23 mouse cellular contexts compared by ENCODE assay signal in the genomic region with DNA sequence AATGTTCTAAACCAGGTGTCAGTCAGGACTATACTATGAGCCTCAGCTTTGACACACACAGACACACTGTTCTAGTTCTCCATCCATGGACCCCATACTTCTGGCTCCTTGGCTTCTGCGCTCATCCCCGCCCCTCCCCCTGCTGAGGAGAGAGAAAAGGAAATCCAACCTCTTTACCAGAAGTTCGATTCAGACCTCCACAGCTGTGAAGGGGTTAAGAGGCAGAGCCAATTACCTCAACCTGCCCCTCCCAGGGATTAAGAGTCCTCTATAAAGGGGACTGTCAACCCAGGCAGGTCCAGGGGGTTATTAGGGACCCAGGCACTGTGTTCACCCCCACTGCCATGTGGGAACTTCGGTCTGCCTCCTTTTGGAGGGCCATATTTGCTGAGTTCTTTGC. TPM values are rescaled to one million over a fixed set of nuclear protein-coding genes. Genes with fewer than 3 reads are reported as not detected.
A peak's percentile ranks its signal among the peaks of the same experiment; 100 is the strongest.
DNase-seq lines count a peak whose midpoint lies in the region; ATAC-seq and TF ChIP-seq lines count a peak whose summit lies in the region.
"Had no signal": no experiment of that assay in that cellular context is flagged by ENCODE, and none has a peak within 500 bp of the region (broad histone marks: within the 10 kb centered on the region; RNA-seq: fewer than 3 reads in every experiment).

Gene Mip, plus strand, starts transcription at position 301 of the 400 bp plus-strand sequence.

- 28% methylated on average over 4 of the region's 4 CpGs for WGBS in forebrain, embryonic 11.5 days
- 12% methylated on average over 4 of the region's 4 CpGs for WGBS in forebrain, embryonic 13.5 days
- WGBS in lung, embryonic 16.5 days: 54% methylated on average over 4 of the region's 4 CpGs
- 64% methylated on average over 4 of the region's 4 CpGs for WGBS in lung, adult 2 months
- 42% methylated on average over 4 of the region's 4 CpGs for WGBS in embryonic facial prominence, embryonic 12.5 days
- 49% methylated on average over 4 of the region's 4 CpGs for WGBS in limb, embryonic 14.5 days

- no peak for DNase-seq in forebrain, embryonic 11.5 days (ENCODE audit: low spot score)
- no peak for DNase-seq in lung, adult 2 months
- DNase-seq in limb, embryonic 14.5 days (ENCODE audit: low spot score): no peak
- no peak for DNase-seq in cerebellum, postnatal 4 days (ENCODE audit: low spot score in 2 of 2)
- no peak for DNase-seq in cerebellum, adult 11 months
- DNase-seq: adrenal gland, postnatal 36 days; cerebellum, adult 18-20 months; cerebellum, postnatal 25 days; gastrocnemius, postnatal 25 days; heart, adult 2 months; kidney, adult 2 months; kidney, postnatal 10 days; thymus, postnatal 4 days had no signal

- H3K36me3 ChIP-seq in forebrain, embryonic 11.5 days (ENCODE audit: control insufficient read depth, insufficient read depth, low read length): no peaks in the 10 kb centered on the region
- H3K36me3 ChIP-seq in forebrain, embryonic 13.5 days (ENCODE audit: poor library complexity, severe bottlenecking): no peaks in the 10 kb centered on the region
- no peaks in the 10 kb centered on the region for H3K36me3 ChIP-seq in lung, embryonic 16.5 days (ENCODE audit: control insufficient read depth, insufficient read depth, low read length)
- no peaks in the 10 kb centered on the region for H3K36me3 ChIP-seq in embryonic facial prominence, embryonic 12.5 days
- H3K36me3 ChIP-seq in limb, embryonic 14.5 days (ENCODE audit: control insufficient read depth, insufficient read depth, low read length): no peaks in the 10 kb centered on the region
- H3K36me3 ChIP-seq: hindbrain, embryonic 12.5 days; neural tube, embryonic 12.5 days had no signal

- no peak for TF ChIP-seq CTCF in lung, adult 2 months (IDR thresholded peaks at IDR 0.05; ENCODE audit: insufficient read depth, low read length)

- no peak within 1 kb of the TSS for H3K4me2 ChIP-seq in forebrain, embryonic 11.5 days (ENCODE audit: low read depth, low read length, severe bottlenecking)
- H3K4me2 ChIP-seq in forebrain, embryonic 13.5 days: no peak within 1 kb of the TSS
- no peak within 1 kb of the TSS for H3K4me2 ChIP-seq in lung, embryonic 16.5 days (ENCODE audit: low read depth, low read length)
- H3K4me2 ChIP-seq in embryonic facial prominence, embryonic 12.5 days (replicated peaks): no peak within 1 kb of the TSS
- no peak within 1 kb of the TSS for H3K4me2 ChIP-seq in limb, embryonic 14.5 days (replicated peaks; ENCODE audit: low read depth, low read length, severe bottlenecking)
- H3K4me2 ChIP-seq: hindbrain, embryonic 12.5 days; neural tube, embryonic 12.5 days had no signal

- peaks cover 2% of the 10 kb centered on the region; the same call in 1 of the 2 replicates for H3K4me1 ChIP-seq in forebrain, embryonic 11.5 days (replicated peaks; ENCODE audit: control insufficient read depth, insufficient read depth, low read length)
- H3K4me1 ChIP-seq in forebrain, embryonic 13.5 days: peaks cover 11% of the 10 kb centered on the region; the same call in 1 of the 2 replicates
- no peaks in the 10 kb centered on the region for H3K4me1 ChIP-seq in lung, embryonic 16.5 days (replicated peaks; ENCODE audit: control insufficient read depth, insufficient read depth, low read length)
- H3K4me1 ChIP-seq in lung, adult 2 months (ENCODE audit: control insufficient read depth, insufficient read depth, low read length): no peaks in the 10 kb centered on the region
- peaks cover 13% of the 10 kb centered on the region for H3K4me1 ChIP-seq in embryonic facial prominence, embryonic 12.5 days
- H3K4me1 ChIP-seq in limb, embryonic 14.5 days (ENCODE audit: control insufficient read depth, insufficient read depth, low read length): peaks cover 16% of the 10 kb centered on the region
- H3K4me1 ChIP-seq: hindbrain, embryonic 12.5 days; neural tube, embryonic 12.5 days had no signal

- H3K9ac ChIP-seq in forebrain, embryonic 11.5 days (ENCODE audit: low read length): no peak within 1 kb of the TSS; the same call in 1 of the 2 replicates
- no peak within 1 kb of the TSS for H3K9ac ChIP-seq in forebrain, embryonic 13.5 days
- H3K9ac ChIP-seq in lung, embryonic 16.5 days (ENCODE audit: low read length): peak within 1 kb of the TSS; percentile 27; the same call in 1 of the 2 replicates
- no peak within 1 kb of the TSS for H3K9ac ChIP-seq in embryonic facial prominence, embryonic 12.5 days
- H3K9ac ChIP-seq in limb, embryonic 14.5 days (ENCODE audit: low read depth, low read length, severe bottlenecking): peak within 1 kb of the TSS; percentile 26; the same call in 1 of the 2 replicates
- H3K9ac ChIP-seq: hindbrain, embryonic 12.5 days; neural tube, embryonic 12.5 days had no signal

- TF ChIP-seq POLR2A in lung, adult 2 months (IDR thresholded peaks at IDR 0.05; ENCODE audit: borderline replicate concordance, extremely low read depth, low read depth, low read length): no peak
- TF ChIP-seq POLR2A in limb, embryonic 14.5 days (IDR thresholded peaks at IDR 0.05; ENCODE audit: borderline replicate concordance, extremely low read depth, insufficient read depth, insufficient read length): no peak

- ATAC-seq in forebrain, embryonic 11.5 days (replicated peaks; ENCODE audit: low FRiP score): 0 out of 2 replicates have a peak, but pooled peaks have one; percentile 49
- no peak for ATAC-seq in forebrain, embryonic 13.5 days
- ATAC-seq in lung, embryonic 16.5 days (ENCODE audit: low read depth): no peak
- no peak for ATAC-seq in embryonic facial prominence, embryonic 12.5 days (ENCODE audit: insufficient number of reproducible peaks, insufficient read depth, low FRiP score, low TSS enrichment)
- peak; percentile 13; the same call in 1 of the 2 replicates for ATAC-seq in limb, embryonic 14.5 days (ENCODE audit: low FRiP score, low read depth)
- ATAC-seq: CD4-positive, CD25-positive, alpha-beta regulatory T cell, adult 4 months; inflammation-experienced regulatory T-cells, adult 6 months had no signal

- H3K9me3 ChIP-seq in forebrain, embryonic 11.5 days (ENCODE audit: control insufficient read depth, low read length): no peaks in the 10 kb centered on the region
- no peaks in the 10 kb centered on the region for H3K9me3 ChIP-seq in forebrain, embryonic 13.5 days (replicated peaks)
- H3K9me3 ChIP-seq in lung, embryonic 16.5 days (ENCODE audit: control insufficient read depth, low read length): no peaks in the 10 kb centered on the region
- H3K9me3 ChIP-seq in embryonic facial prominence, embryonic 12.5 days: no peaks in the 10 kb centered on the region
- no peaks in the 10 kb centered on the region for H3K9me3 ChIP-seq in limb, embryonic 14.5 days (ENCODE audit: control insufficient read depth, low read length)
- H3K9me3 ChIP-seq: hindbrain, embryonic 12.5 days; megakaryocyte, embryonic 14.5 days; neural tube, embryonic 12.5 days had no signal

- no peak within 1 kb of the TSS for H3K4me3 ChIP-seq in forebrain, embryonic 11.5 days (ENCODE audit: low read depth, low read length)
- H3K4me3 ChIP-seq in forebrain, embryonic 13.5 days: no peak within 1 kb of the TSS
- H3K4me3 ChIP-seq in lung, embryonic 16.5 days (ENCODE audit: low read length): no peak within 1 kb of the TSS
- H3K4me3 ChIP-seq in lung, adult 2 months (replicated peaks; ENCODE audit: extremely low read depth, low read depth, low read length): no peak within 1 kb of the TSS
- no peak within 1 kb of the TSS for H3K4me3 ChIP-seq in embryonic facial prominence, embryonic 12.5 days
- no peak within 1 kb of the TSS for H3K4me3 ChIP-seq in limb, embryonic 14.5 days (replicated peaks; ENCODE audit: low read length)
- H3K4me3 ChIP-seq: heart, adult 2 months; hindbrain, embryonic 12.5 days; layer of hippocampus, adult 2 months; megakaryocyte, embryonic 14.5 days; neural tube, embryonic 12.5 days had no signal

- H3K27ac ChIP-seq in forebrain, embryonic 11.5 days (ENCODE audit: low read depth, low read length): no peak within 1 kb of the TSS
- H3K27ac ChIP-seq in forebrain, embryonic 13.5 days: no peak within 1 kb of the TSS
- no peak within 1 kb of the TSS for H3K27ac ChIP-seq in lung, embryonic 16.5 days (ENCODE audit: low read length)
- peak within 1 kb of the TSS; percentile 72 for H3K27ac ChIP-seq in embryonic facial prominence, embryonic 12.5 days
- H3K27ac ChIP-seq in limb, embryonic 14.5 days (replicated peaks; ENCODE audit: low read depth, low read length): peak within 1 kb of the TSS; percentile 68
- H3K27ac ChIP-seq: heart, adult 2 months; hindbrain, embryonic 12.5 days; layer of hippocampus, adult 2 months; neural tube, embryonic 12.5 days had no signal

- no peaks in the 10 kb centered on the region for H3K27me3 ChIP-seq in forebrain, embryonic 11.5 days (ENCODE audit: control insufficient read depth, insufficient read depth, low read length)
- H3K27me3 ChIP-seq in forebrain, embryonic 13.5 days: no peaks in the 10 kb centered on the region
- no peaks in the 10 kb centered on the region for H3K27me3 ChIP-seq in lung, embryonic 16.5 days (ENCODE audit: control insufficient read depth, insufficient read depth, low read depth, low read length)
- no peaks in the 10 kb centered on the region for H3K27me3 ChIP-seq in embryonic facial prominence, embryonic 12.5 days
- H3K27me3 ChIP-seq in limb, embryonic 14.5 days (ENCODE audit: control insufficient read depth, insufficient read depth, low read length): no peaks in the 10 kb centered on the region
- H3K27me3 ChIP-seq: hindbrain, embryonic 12.5 days had no signal

RNA-seq across cellular contexts. Expression of gene Mip, which starts in this region (rescaled TPM):
- 0.28 and 0.55 TPM in 2 replicates for polyA plus RNA-seq in forebrain, embryonic 11.5 days (2014; fragmentation: Nextera tagmentation; extraction: Ambion mirVana)
- 0.13 and 0.21 TPM in 2 replicates for polyA plus RNA-seq in forebrain, embryonic 13.5 days (2015; fragmentation: Nextera tagmentation; extraction: Ambion mirVana)
- not detected in 2 replicates for polyA plus RNA-seq in lung, embryonic 16.5 days (2015; fragmentation: Nextera tagmentation; extraction: Ambion mirVana)
- not detected in 2 replicates for polyA plus RNA-seq in lung, adult 2 months (2012; rRNA removed)
- polyA plus RNA-seq in embryonic facial prominence, embryonic 12.5 days (2016; fragmentation: Nextera tagmentation; extraction: Ambion mirVana): 0.69 and 1.1 TPM in 2 replicates
- polyA plus RNA-seq in limb, embryonic 14.5 days (2012; rRNA removed): 0.88 and 1.7 TPM in 2 replicates
- polyA plus RNA-seq in limb, embryonic 14.5 days (2014; fragmentation: Nextera tagmentation; extraction: Ambion mirVana): 0.17 and 0.37 TPM in 2 replicates
- polyA plus RNA-seq: CD4-positive, CD25-positive, alpha-beta regulatory T cell, adult 4 months; heart, adult 2 months; heart, embryonic 16.5 days; hindbrain, embryonic 12.5 days; inflammation-experienced regulatory T-cells, adult 6 months; kidney, adult 2 months; neural tube, embryonic 12.5 days had no signal

Comparison
In these comparisons a context has a peak if more than half of its experiments do, and no peak if none do; other contexts are left out.
1. Peak in ATAC-seq in forebrain, embryonic 11.5 days; RNA of the gene not detected or under 1 TPM.
2. H3K27ac ChIP-seq: peak in embryonic facial prominence, embryonic 12.5 days (single experiment) and limb, embryonic 14.5 days (single experiment); none in forebrain, embryonic 11.5 days (single experiment), forebrain, embryonic 13.5 days (single experiment) and lung, embryonic 16.5 days (single experiment).
3. H3K9ac ChIP-seq: peak in lung, embryonic 16.5 days (single experiment) and limb, embryonic 14.5 days (single experiment); none in forebrain, embryonic 11.5 days (single experiment), forebrain, embryonic 13.5 days (single experiment) and embryonic facial prominence, embryonic 12.5 days (single experiment).